Mouse (Mus musculus): ENCODE measurements around the gene Ppp1r12a. TPM values are rescaled to one million over a fixed set of nuclear protein-coding genes. Genes with fewer than 3 reads are reported as not detected.

Ppp1r12a gene
- total and polyA plus RNA-seq, 2 experiments from 2014 or later: 52.0 to 52.3 TPM

- DNase-seq (ENCODE audit: low spot score): no peak
- Histone ChIP-seq H3K4me3 (ENCODE audit: low read length) (no peak overlapping the region), H3K4me1 (ENCODE audit: insufficient read depth, low read length) (no peaks in the 10 kb centered on the region), H3K4me2 (ENCODE audit: low read depth, low read length) (no peak overlapping the region), H3K27me3 (ENCODE audit: insufficient read depth, low read length) (no peaks in the 10 kb centered on the region), H3K36me3 (ENCODE audit: insufficient read depth, low read length) (0 out of 2 replicates have a peak, but pooled peaks cover 7% of the 10 kb centered on the region), H3K9me3 (ENCODE audit: low read length) (no peaks in the 10 kb centered on the region), H3K9ac (replicated peaks; ENCODE audit: low read length) (no peak overlapping the region), H3K27ac (no peak overlapping the region)
- ATAC-seq: no peak
- WGBS: 72% methylated on average over 4 of the region's 4 CpGs
- TF ChIP-seq CTCF (IDR thresholded peaks at IDR 0.05; ENCODE audit: low read depth): no peak
Measured at GRCm38 (mm10) chr10:108283837-108284236, 121.8 kb downstream of the Ppp1r12a start.

DNA sequence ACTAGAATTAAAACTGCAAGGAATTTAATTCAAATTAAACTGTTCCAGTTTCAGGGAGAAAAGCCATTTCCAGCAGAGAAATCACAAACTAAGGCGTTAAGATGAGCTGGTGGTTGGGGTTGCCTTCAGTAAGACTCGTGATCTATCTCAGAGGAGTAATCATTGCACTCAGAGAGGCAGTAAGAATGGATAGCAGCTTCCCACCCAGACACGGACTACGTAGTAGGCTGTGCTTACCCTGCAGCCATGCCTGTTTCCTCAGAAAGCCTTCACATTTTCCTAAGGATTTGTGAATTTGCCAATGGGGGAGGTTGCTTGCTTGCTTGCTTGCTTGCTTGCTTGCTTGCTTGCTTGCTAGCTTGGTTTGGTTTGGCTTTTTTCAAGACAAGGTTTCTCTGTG lies 122.5 kb downstream of the Ppp1r12a start:
- Histone ChIP-seq H3K27ac (no peak overlapping the region), H3K36me3 (ENCODE audit: insufficient read depth, low read length) (0 out of 2 replicates have a peak, but pooled peaks cover 7% of the 10 kb centered on the region), H3K9me3 (ENCODE audit: low read length) (no peaks in the 10 kb centered on the region), H3K4me1 (ENCODE audit: insufficient read depth, low read length) (no peaks in the 10 kb centered on the region), H3K27me3 (ENCODE audit: insufficient read depth, low read length) (no peaks in the 10 kb centered on the region), H3K9ac (replicated peaks; ENCODE audit: low read length) (no peak overlapping the region), H3K4me3 (ENCODE audit: low read length) (no peak overlapping the region), H3K4me2 (ENCODE audit: low read depth, low read length) (no peak overlapping the region)
- TF ChIP-seq CTCF (IDR thresholded peaks at IDR 0.05; ENCODE audit: low read depth): no peak
- ATAC-seq (no peak), DNase-seq (ENCODE audit: low spot score) (no peak)
- 72% methylated on average over 4 of the region's 4 CpGs for WGBS

DNA sequence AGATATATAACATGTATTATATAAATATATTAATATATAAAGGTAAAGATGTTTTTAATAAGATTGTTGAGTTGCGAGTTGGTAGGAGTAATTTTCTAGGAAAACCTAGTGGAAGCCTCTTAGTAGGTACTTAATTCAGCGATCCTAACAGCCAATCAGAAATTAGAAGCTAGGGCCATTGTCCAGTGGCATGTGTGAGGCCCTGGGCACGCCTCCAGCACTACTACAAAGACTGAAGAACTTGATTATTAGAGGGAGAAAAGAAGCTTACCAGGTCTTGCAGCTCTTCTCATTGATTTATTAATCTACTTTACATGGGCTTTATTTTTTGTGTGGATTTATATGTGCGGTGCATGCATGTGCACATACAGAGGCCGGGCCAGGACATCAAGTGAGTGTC lies 123.0 kb downstream of the Ppp1r12a start:
- TF ChIP-seq CTCF (IDR thresholded peaks at IDR 0.05; ENCODE audit: low read depth): no peak
- no peak overlapping the region for H3K9ac ChIP-seq (replicated peaks; ENCODE audit: low read length)
- 89% methylated on average over 5 of the region's 5 CpGs for WGBS
- H3K9me3 ChIP-seq (ENCODE audit: low read length): no peaks in the 10 kb centered on the region
- H3K36me3 ChIP-seq (ENCODE audit: insufficient read depth, low read length): 0 out of 2 replicates have a peak, but pooled peaks cover 5% of the 10 kb centered on the region
- H3K27ac ChIP-seq: no peak overlapping the region
- H3K27me3 ChIP-seq (ENCODE audit: insufficient read depth, low read length): no peaks in the 10 kb centered on the region
- no peak overlapping the region for H3K4me2 ChIP-seq (ENCODE audit: low read depth, low read length)
- H3K4me1 ChIP-seq (ENCODE audit: insufficient read depth, low read length): no peaks in the 10 kb centered on the region
- DNase-seq (ENCODE audit: low spot score) (no peak), ATAC-seq (no peak)
- no peak overlapping the region for H3K4me3 ChIP-seq (ENCODE audit: low read length)

- Histone ChIP-seq H3K9me3 (ENCODE audit: low read length) (no peaks in the 10 kb centered on the region), H3K4me1 (ENCODE audit: insufficient read depth, low read length) (no peaks in the 10 kb centered on the region), H3K9ac (replicated peaks; ENCODE audit: low read length) (no peak overlapping the region), H3K36me3 (ENCODE audit: insufficient read depth, low read length) (no peaks in the 10 kb centered on the region), H3K4me3 (ENCODE audit: low read length) (no peak overlapping the region), H3K27ac (no peak overlapping the region), H3K4me2 (ENCODE audit: low read depth, low read length) (no peak overlapping the region), H3K27me3 (ENCODE audit: insufficient read depth, low read length) (no peaks in the 10 kb centered on the region)
- ATAC-seq (no peak), DNase-seq (ENCODE audit: low spot score) (no peak)
- WGBS: 73% methylated on average over 11 of the region's 11 CpGs
- no peak for TF ChIP-seq CTCF (IDR thresholded peaks at IDR 0.05; ENCODE audit: low read depth)
Measured at GRCm38 (mm10) chr10:108286658-108287437, 124.9 kb downstream of the Ppp1r12a start.

DNA sequence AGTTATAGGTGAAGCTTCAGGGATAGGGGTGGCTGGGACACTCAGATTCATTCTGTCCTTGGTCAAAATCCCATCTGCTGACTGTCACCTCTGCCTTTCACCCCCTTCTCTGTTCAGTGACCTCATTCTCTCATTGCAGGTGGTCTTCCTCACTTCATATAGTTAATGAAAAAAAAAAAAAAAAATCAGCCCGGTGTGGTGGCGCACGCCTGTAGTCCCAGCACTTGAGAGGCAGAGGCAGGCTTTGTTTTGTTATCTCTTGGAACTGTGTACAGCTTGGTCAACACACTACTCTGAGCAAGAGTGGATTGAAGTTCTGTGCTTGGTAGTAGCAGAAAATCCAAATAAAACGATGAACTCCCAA lies 125.4 kb downstream of the Ppp1r12a start:
- no peak overlapping the region for H3K4me2 ChIP-seq (ENCODE audit: low read depth, low read length)
- no peak for TF ChIP-seq CTCF (IDR thresholded peaks at IDR 0.05; ENCODE audit: low read depth)
- no peaks in the 10 kb centered on the region for H3K27me3 ChIP-seq (ENCODE audit: insufficient read depth, low read length)
- H3K4me1 ChIP-seq (ENCODE audit: insufficient read depth, low read length): no peaks in the 10 kb centered on the region
- no peak overlapping the region for H3K4me3 ChIP-seq (ENCODE audit: low read length)
- H3K27ac ChIP-seq: no peak overlapping the region
- H3K9me3 ChIP-seq (ENCODE audit: low read length): no peaks in the 10 kb centered on the region
- DNase-seq (ENCODE audit: low spot score) (no peak), ATAC-seq (no peak)
- no peak overlapping the region for H3K9ac ChIP-seq (replicated peaks; ENCODE audit: low read length)
- 78% methylated on average over 4 of the region's 4 CpGs for WGBS
- H3K36me3 ChIP-seq (ENCODE audit: insufficient read depth, low read length): no peaks in the 10 kb centered on the region

- WGBS: 96% methylated on average over 13 of the region's 13 CpGs
Measured at GRCm38 (mm10) chr10:108290046-108290445, 128.1 kb downstream of the Ppp1r12a start.

More at GRCm38 (mm10) chr10:108290046-108290445, 128.1 kb downstream of the Ppp1r12a start:
- Histone ChIP-seq H3K4me2 (ENCODE audit: low read depth, low read length) (no peak overlapping the region), H3K9ac (replicated peaks; ENCODE audit: low read length) (no peak overlapping the region), H3K9me3 (ENCODE audit: low read length) (no peaks in the 10 kb centered on the region), H3K4me1 (ENCODE audit: insufficient read depth, low read length) (no peaks in the 10 kb centered on the region), H3K4me3 (ENCODE audit: low read length) (no peak overlapping the region), H3K36me3 (ENCODE audit: insufficient read depth, low read length) (no peaks in the 10 kb centered on the region), H3K27ac (no peak overlapping the region), H3K27me3 (ENCODE audit: insufficient read depth, low read length) (no peaks in the 10 kb centered on the region)
- no peak for ATAC-seq
- no peak for DNase-seq (ENCODE audit: low spot score)
- no peak for TF ChIP-seq CTCF (IDR thresholded peaks at IDR 0.05; ENCODE audit: low read depth)

Data from hindbrain, postnatal 0 days (tissue).